Mouse (Mus musculus): Measurements from ENCODE around the gene Dlx5. TPM values are rescaled to one million over a fixed set of nuclear protein-coding genes. Genes with fewer than 3 reads are reported as not detected.

Gene Dlx5
- total and polyA plus RNA-seq, 3 experiments: not detected

DNA sequence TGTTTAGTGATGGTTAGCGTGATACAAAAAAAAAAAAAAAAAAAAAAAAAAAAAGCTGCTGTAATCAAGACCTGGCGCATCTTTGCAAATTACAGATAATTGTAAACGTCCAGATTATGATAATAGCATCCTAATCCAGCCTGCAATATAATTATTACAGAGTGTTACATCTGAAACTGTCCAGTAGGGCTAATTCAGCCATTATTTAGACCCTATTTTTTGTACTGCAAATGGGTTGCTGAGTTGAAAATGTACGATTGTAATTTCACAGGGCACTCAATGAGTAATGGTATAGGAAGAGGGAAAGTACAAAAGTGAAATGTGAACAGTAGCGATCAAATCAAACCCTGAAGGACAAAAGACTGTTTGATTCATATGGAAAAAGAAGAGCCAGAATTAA, 10.2 kb downstream of the Dlx5 start:
- H3K4me3 ChIP-seq (replicated peaks in 1 of 3; ENCODE audit: low read depth in 2 of 3, low read length in 2 of 3, poor library complexity in 1 of 3): no peak overlapping the region
- H3K9me3 ChIP-seq (replicated peaks; ENCODE audit: low read length): no peaks in the 10 kb centered on the region
- no peak for TF ChIP-seq IRF4 (IDR thresholded peaks at IDR 0.05; ENCODE audit: low read depth, low read length)
- H3K27me3 ChIP-seq (replicated peaks): no peaks in the 10 kb centered on the region
- no peak for DNase-seq (ENCODE audit: extremely low read depth)
- 0 out of 4 replicates have a peak, but pooled peaks cover 0 to 2% of the 10 kb centered on the region in 2 experiments for H3K4me1 ChIP-seq (ENCODE audit: control insufficient read depth in 1 of 2, insufficient read depth in 2 of 2)
- dilution Hi-C loops (cut with MboI; ENCODE audit: extremely low pct_ligation_motif_present, extremely low pct_unique_long_range_greater_than_20kb, low sequenced_read_pairs) (no loop called here), in situ Hi-C loops (cut with MboI; ENCODE audit: low pct_ligation_motif_present, low pct_unique_long_range_greater_than_20kb, low sequenced_read_pairs) (no loop called here)
- H3K36me3 ChIP-seq (replicated peaks in 1 of 2; ENCODE audit: control insufficient read depth in 1 of 2, insufficient read depth in 1 of 2, low read length in 1 of 2): no peaks in the 10 kb centered on the region
- H3K9ac ChIP-seq (ENCODE audit: insufficient read depth, low read depth): no peak overlapping the region
- H3K27ac ChIP-seq (ENCODE audit: insufficient read depth, low read depth): no peak overlapping the region
- H3K4me2 ChIP-seq (ENCODE audit: insufficient read depth, low read depth, poor library complexity, severe bottlenecking): no peak overlapping the region
- no peaks in the 10 kb centered on the region for H3K79me2 ChIP-seq (replicated peaks; ENCODE audit: control insufficient read depth, extremely low read depth, insufficient read depth, poor library complexity, severe bottlenecking)

DNA sequence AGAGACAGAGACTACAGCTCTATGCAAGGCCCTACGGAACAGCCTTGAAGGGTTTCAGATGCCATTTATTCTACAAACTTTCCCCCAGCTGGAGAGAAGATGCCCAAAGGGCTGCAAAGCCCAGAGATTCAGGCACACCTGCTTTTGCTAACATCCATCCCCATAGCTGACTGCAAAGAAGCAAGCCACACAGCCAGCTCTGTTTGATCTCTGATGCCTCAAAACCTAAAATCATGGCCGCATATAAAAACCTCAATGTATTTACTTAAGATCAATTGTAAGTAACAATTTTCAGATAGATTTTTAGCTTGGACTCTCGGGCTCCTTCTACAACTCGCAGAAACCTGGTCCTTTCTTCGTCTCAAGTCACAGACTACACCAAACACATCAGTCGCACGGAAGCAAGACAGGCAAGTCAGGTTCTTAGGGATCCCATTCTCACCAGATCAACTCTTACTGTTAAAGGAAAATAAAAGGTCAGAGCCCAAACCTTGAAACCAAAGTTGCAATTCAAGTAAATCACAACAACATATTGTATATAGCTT, 10.9 kb downstream of the Dlx5 start:
- H3K27ac ChIP-seq (ENCODE audit: insufficient read depth, low read depth): no peak overlapping the region
- DNase-seq (ENCODE audit: extremely low read depth): no peak
- no peak overlapping the region for H3K4me2 ChIP-seq (ENCODE audit: insufficient read depth, low read depth, poor library complexity, severe bottlenecking)
- in situ Hi-C loops (cut with MboI; ENCODE audit: low pct_ligation_motif_present, low pct_unique_long_range_greater_than_20kb, low sequenced_read_pairs) (no loop called here), dilution Hi-C loops (cut with MboI; ENCODE audit: extremely low pct_ligation_motif_present, extremely low pct_unique_long_range_greater_than_20kb, low sequenced_read_pairs) (no loop called here)
- H3K27me3 ChIP-seq (replicated peaks): no peaks in the 10 kb centered on the region
- no peak overlapping the region for H3K9ac ChIP-seq (ENCODE audit: insufficient read depth, low read depth)
- no peaks in the 10 kb centered on the region for H3K79me2 ChIP-seq (replicated peaks; ENCODE audit: control insufficient read depth, extremely low read depth, insufficient read depth, poor library complexity, severe bottlenecking)
- no peaks in the 10 kb centered on the region for H3K36me3 ChIP-seq (replicated peaks in 1 of 2; ENCODE audit: control insufficient read depth in 1 of 2, insufficient read depth in 1 of 2, low read length in 1 of 2)
- H3K9me3 ChIP-seq (replicated peaks; ENCODE audit: low read length): no peaks in the 10 kb centered on the region
- H3K4me3 ChIP-seq (replicated peaks in 1 of 3; ENCODE audit: low read depth in 2 of 3, low read length in 2 of 3, poor library complexity in 1 of 3): no peak overlapping the region
- TF ChIP-seq ELF1 (IDR thresholded peaks at IDR 0.05; ENCODE audit: low read depth, low read length): no peak
- TF ChIP-seq MAX (IDR thresholded peaks at IDR 0.05; ENCODE audit: low read length): no peak
- TF ChIP-seq IRF4 (IDR thresholded peaks at IDR 0.05; ENCODE audit: low read depth, low read length): no peak
- H3K4me1 ChIP-seq (ENCODE audit: control insufficient read depth in 1 of 2, insufficient read depth in 2 of 2): 0 out of 4 replicates have a peak, but pooled peaks cover 0 to 2% of the 10 kb centered on the region in 2 experiments

DNA sequence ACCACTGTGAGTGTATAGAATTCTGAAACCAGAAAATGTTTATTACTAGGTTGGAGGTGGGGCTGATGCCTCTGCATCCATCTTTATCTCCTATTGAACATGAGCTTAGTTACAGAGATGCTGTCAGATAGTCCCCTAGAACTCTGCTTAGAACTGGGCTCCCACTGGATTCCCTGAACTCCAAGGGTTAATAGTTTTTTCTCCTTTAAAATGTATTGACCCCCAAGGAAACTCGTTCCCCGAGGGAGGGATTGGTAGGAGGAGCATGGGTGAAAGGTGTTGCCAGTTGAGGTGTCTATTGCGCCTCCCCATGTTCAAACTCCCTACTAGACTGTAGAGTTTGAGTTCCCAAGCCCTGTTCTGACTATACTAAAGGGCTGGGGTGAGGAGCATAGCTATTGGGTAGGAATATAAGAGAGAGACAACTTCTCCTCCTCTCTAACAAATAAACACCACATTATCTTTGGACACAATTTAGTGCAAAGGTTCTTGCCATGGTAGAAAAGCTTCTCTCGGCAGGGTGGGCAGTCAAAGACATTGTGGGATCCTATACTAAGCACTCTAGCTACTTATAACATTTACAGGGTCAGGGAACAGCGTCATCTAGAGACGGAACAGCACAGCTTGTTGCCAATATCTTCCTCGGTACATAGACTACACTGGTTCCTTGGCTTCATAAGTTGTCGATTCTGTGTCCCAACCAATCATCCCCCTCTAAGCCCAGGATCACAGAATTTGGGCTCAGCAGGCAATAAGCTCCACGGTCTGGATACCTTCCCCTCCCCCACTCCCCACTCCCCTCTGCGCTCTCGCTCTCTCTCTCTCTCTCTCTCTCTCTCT, 11.7 kb downstream of the Dlx5 start:
- Histone ChIP-seq H3K4me3 (replicated peaks in 1 of 3; ENCODE audit: low read depth in 2 of 3, low read length in 2 of 3, poor library complexity in 1 of 3) (no peak overlapping the region), H3K36me3 (replicated peaks in 1 of 2; ENCODE audit: control insufficient read depth in 1 of 2, insufficient read depth in 1 of 2, low read length in 1 of 2) (no peaks in the 10 kb centered on the region), H3K27me3 (replicated peaks) (no peaks in the 10 kb centered on the region), H3K9me3 (replicated peaks; ENCODE audit: low read length) (no peaks in the 10 kb centered on the region), H3K4me1 (ENCODE audit: control insufficient read depth in 1 of 2, insufficient read depth in 2 of 2) (0 out of 4 replicates have a peak, but pooled peaks cover 0 to 2% of the 10 kb centered on the region in 2 experiments), H3K9ac (ENCODE audit: insufficient read depth, low read depth) (no peak overlapping the region), H3K4me2 (ENCODE audit: insufficient read depth, low read depth, poor library complexity, severe bottlenecking) (no peak overlapping the region), H3K79me2 (replicated peaks; ENCODE audit: control insufficient read depth, extremely low read depth, insufficient read depth, poor library complexity, severe bottlenecking) (no peaks in the 10 kb centered on the region), H3K27ac (ENCODE audit: insufficient read depth, low read depth) (no peak overlapping the region)
- TF ChIP-seq BHLHE40 (IDR thresholded peaks at IDR 0.05; ENCODE audit: low read depth, low read length) (no peak), PAX5 (IDR thresholded peaks at IDR 0.05; ENCODE audit: low read length) (no peak), CHD2 (IDR thresholded peaks at IDR 0.05; ENCODE audit: low read length) (no peak), ELF1 (IDR thresholded peaks at IDR 0.05; ENCODE audit: low read depth, low read length) (no peak), EP300 (IDR thresholded peaks at IDR 0.05; ENCODE audit: low read length) (no peak), ZKSCAN1 (IDR thresholded peaks at IDR 0.05; ENCODE audit: borderline replicate concordance, low read depth, low read length) (no peak), MYC (IDR thresholded peaks at IDR 0.05; ENCODE audit: low read depth, low read length) (no peak), USF1 (IDR thresholded peaks at IDR 0.05; ENCODE audit: low read depth, low read length) (no peak), UBTF (IDR thresholded peaks at IDR 0.05; ENCODE audit: low read depth, low read length) (no peak), ZMIZ1 (IDR thresholded peaks at IDR 0.05; ENCODE audit: low read depth, low read length) (no peak), HCFC1 (IDR thresholded peaks at IDR 0.05; ENCODE audit: low read depth, low read length) (no peak), E2F4 (IDR thresholded peaks at IDR 0.05; ENCODE audit: insufficient replicate concordance, low read depth, low read length) (no peak)
- in situ Hi-C loops (cut with MboI; ENCODE audit: low pct_ligation_motif_present, low pct_unique_long_range_greater_than_20kb, low sequenced_read_pairs) (no loop called here), dilution Hi-C loops (cut with MboI; ENCODE audit: extremely low pct_ligation_motif_present, extremely low pct_unique_long_range_greater_than_20kb, low sequenced_read_pairs) (no loop called here)
- DNase-seq (ENCODE audit: extremely low read depth): no peak

All from CH12.LX (cell line).